In genomic region chr8:4105735-4106134, GRCm38 (mm10) we compare ENCODE assay signal across 7 mouse cellular contexts. TPM values are rescaled to one million over a fixed set of nuclear protein-coding genes. Genes with fewer than 3 reads are reported as not detected.
"Had no signal": no experiment of that assay in that cellular context is flagged by ENCODE, and none has a peak within 500 bp of the region (broad histone marks: within the 10 kb centered on the region; RNA-seq: fewer than 3 reads in every experiment).

TSS of gene Cd209f (minus strand) at chr8:4105835.

RNA-seq across cellular contexts. Expression of gene Cd209f, which starts in this region (rescaled TPM):
- polyA plus RNA-seq: neural tube, embryonic 11.5 days; neural tube, embryonic 12.5 days; neural tube, embryonic 13.5 days; neural tube, embryonic 14.5 days; neural tube, embryonic 15.5 days; small intestine, adult 2 months; stomach, embryonic 14.5 days had no signal
